Mouse (Mus musculus): ENCODE measurements around the gene Gm21411.
"Not testable (repeated sequence)": the region's sequence is repeated elsewhere in the genome, so short reads cannot be mapped to it uniquely, and the experiment has no call there.

The Gm21411 gene

DNA sequence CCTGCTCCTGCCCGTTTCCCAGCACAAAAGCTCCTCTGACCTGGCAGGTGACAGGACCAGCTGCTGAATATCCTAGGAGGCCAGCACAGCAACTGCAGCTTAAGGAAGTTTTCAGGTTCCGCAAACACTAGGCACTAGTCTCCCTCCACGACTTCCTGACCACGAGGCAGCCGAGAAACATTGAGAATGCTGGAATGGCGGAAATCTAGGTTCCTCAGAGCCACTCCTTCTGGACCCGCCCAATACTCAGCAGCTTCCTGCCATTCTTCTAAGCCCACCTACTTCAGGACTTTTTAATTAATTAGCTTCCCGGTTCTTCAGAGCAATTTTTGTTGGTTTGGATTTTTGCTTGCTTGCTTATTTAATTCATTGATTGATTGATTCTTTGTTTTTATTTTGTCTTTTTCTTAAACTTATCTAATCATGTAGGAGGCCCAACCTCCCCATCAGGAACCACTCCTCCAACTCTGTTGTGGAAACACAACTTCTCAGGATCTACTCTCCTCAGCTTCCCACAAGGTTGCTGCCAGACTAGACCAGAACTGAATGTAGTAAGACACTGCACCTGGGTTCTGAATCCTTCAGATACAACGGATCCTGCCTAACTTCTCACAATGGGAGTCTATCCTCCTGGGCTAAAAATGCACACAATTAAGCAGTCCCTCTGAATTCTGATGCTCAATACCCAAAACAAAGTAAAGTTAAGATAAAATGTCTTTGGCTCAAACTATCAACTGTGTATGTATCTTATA is at the start of gene Gm21411:
TSS of gene Gm21411 (minus strand) at position 205 of the 752 bp plus-strand sequence.
- not testable (repeated sequence) for DNase-seq

DNA sequence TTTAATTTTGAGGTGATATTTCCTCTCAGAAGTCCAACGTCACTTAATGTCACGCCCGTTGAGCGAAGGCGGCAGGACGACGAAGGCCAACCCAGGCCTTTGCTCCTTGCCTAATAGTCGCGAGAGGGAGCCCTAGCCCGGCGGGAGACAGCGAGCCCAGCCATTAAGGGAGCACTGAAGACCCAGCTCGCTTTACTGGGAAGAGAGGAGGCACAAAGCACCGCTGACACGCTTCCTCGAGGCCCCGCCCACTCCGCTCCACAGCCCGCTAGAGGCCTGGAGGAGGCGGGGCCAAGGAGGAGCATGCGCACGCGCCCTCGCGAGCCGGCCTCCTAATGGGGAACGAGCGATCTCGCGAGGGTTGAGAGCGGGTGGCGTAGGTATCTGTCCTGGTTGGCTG is 32.3 kb upstream of the Gm21411 start:
- not testable (repeated sequence) for DNase-seq

DNA sequence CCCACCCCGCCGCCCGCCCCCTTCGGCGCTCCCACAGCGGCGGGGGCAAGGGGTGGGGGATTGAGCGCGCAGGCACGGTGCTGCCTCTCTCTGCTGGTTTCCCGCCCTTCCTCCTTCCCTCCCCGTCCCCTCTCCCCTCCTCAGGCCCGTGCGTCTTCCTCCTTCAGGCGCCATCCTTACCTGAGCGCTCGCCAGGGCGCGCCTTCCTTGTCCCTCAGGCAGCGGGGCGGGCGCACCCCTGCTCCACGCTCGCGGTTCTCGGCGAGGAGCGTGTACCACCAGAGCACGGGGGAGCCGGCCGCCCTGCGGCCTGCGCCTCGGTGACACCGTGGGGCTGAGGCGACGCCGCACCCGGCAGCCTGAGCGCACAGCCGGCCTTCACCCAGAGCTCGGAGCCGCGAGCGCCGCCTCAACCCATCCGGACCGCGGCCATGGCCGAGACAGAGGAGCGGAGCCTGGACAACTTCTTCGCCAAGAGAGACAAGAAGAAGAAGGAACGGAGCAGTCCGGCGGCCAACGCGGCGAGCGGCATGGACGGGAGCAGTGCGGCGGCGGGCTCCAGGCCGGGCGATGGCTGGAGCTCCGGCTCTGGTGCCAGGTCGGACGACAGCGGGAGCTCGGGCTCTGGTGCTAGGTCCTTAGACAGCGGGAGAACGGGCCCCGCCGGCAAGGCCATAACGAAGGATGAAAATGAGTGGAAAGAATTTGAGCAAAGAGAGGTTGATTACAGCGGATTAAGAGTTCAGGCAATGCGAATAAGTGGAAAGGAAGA is 23.1 kb upstream of the Gm21411 start:
- no peak for DNase-seq

DNA sequence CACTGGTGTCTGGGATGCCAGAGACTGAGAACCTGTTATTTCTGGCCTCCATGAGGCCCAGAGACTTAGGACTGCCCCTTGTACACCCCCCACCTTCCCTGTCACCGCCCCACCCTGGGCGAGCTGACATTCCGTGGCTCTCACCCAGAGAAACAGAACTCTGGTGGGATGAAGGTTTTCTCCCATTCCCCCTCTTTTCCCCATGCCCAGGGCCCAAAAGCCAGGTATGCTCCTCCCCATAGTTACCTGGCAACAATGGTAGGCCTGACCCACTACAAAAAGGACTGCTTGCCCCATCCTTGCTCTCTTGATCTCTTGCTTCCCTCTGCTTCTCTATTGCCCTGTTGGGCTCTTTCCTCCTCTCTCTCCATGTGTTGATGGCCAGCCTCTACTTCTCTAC is 5.8 kb upstream of the Gm21411 start:
- no peak for DNase-seq

DNA sequence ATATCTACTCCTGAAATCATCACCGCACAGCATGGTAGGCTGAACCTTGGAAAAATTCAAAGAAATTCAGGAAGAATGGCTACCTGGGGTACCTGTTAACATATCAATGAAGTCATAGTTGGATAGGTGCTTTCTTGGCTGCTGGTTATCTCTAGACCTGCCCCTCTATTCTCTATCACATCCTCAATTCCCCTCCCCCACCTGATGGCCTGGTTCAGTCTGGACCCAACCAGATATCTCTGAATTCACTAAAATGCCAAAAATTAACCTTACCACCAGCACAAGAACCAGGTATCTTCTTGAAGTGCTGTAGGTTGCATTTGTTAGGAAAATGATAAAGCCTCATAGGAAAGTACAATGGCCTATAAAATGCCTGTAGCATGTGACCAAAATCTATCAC is 1.3 kb downstream of the Gm21411 start:
- DNase-seq, result not testable (repeated sequence)

DNA sequence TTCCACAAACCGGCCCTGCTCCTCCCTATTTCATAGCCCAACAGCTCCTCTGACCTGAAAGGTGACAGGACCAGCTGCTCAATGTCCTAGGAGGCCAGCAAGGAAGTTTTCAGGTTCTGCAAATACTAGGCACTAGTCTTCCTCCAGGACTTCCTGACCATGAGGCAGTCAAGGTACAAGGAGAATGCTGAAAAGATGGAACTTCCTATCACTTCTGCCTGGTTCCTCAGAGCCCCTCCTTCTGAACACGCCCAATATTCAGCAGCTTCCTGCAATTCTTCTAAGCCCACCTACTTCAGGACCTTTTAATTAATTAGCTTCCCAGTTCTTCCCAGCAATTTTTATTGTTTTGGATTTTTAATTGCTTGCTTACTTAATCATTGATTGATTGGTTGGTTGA is 4.6 kb downstream of the Gm21411 start:
- DNase-seq, result not testable (repeated sequence)

DNA sequence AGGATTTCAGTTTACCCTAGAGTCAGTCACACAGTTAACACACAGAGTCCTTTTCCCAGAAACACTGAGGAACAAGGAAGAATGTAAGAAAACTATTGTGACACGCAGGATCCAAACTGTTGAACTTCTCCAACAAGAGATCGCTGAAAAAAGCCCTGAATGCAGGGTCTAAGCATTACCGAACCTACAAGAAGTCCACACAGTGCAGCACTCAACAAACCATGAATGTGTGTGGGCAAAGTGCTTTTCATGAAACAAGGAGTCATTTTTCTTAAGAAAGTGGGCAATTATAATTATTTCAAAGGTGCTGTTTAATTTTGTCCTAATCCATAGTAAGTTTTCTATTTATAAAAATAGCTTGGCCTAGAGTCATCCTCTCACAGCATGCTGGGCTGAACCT is 6.3 kb downstream of the Gm21411 start:
- not testable (repeated sequence) for DNase-seq

Measured in cerebellum, adult 11-12 months (tissue).